Mouse (Mus musculus) liver, embryonic 11.5 days (tissue): ENCODE results near the gene Myo9a. TPM values are rescaled to one million over a fixed set of nuclear protein-coding genes. Genes with fewer than 3 reads are reported as not detected.

Source experiments
- ATAC-seq: fragments of 200-750 bp; cut with Nextera tagmentation; replicated peaks from 2 replicates; pipeline ENCODE4 v1.8.0; 2017; ENCODE audit warnings: moderate number of reproducible peaks, mild to moderate bottlenecking, moderate TSS enrichment, moderate library complexity; ENCODE audit not compliant: low FRiP score
- DNase-seq: peaks from one replicate; pipeline ENCODE4 v3.0.0-alpha.2; 2017; ENCODE audit warnings: low spot score
- H3K27ac ChIP-seq: fragments of 300-500 bp; sonication (generic); 2 replicates; pipeline ENCODE4 v1.5.1; 2014; ENCODE audit warnings: mild to moderate bottlenecking, low read depth, low read length, control low read depth
- H3K27me3 ChIP-seq: fragments of 300-500 bp; sonication (generic); replicated peaks from 2 replicates; pipeline ENCODE4 v1.6.1; 2014; ENCODE audit warnings: low read length, mixed read lengths; ENCODE audit not compliant: control insufficient read depth, insufficient read depth
- H3K36me3 ChIP-seq: fragments of 300-500 bp; sonication (generic); 2 replicates; pipeline ENCODE4 v1.6.1; 2014; ENCODE audit warnings: mild to moderate bottlenecking, low read length, moderate library complexity, mixed read lengths; ENCODE audit not compliant: control insufficient read depth, insufficient read depth
- H3K4me1 ChIP-seq: fragments of 300-500 bp; sonication (generic); replicated peaks from 2 replicates; pipeline ENCODE4 v1.6.1; 2014; ENCODE audit warnings: low read length, mixed read lengths; ENCODE audit not compliant: control insufficient read depth, insufficient read depth
- H3K4me2 ChIP-seq: fragments of 300-500 bp; sonication (generic); 2 replicates; pipeline ENCODE4 v1.6.1; 2014; ENCODE audit warnings: mild to moderate bottlenecking, control low read depth, moderate library complexity
- H3K4me3 ChIP-seq: fragments of 300-500 bp; sonication (generic); 2 replicates; pipeline ENCODE4 v1.5.1; 2014; ENCODE audit warnings: low read depth, low read length, control low read depth
- H3K9ac ChIP-seq: fragments of 300-500 bp; sonication (generic); 2 replicates; pipeline ENCODE4 v1.6.1; 2014; ENCODE audit warnings: low read depth, low read length, control low read depth
- H3K9me3 ChIP-seq: fragments of 300-500 bp; sonication (generic); 2 replicates; pipeline ENCODE4 v1.6.1; 2016; ENCODE audit warnings: low read length, inconsistent platforms, mixed read lengths; ENCODE audit not compliant: control insufficient read depth
- WGBS: fragments of 180-500 bp; shearing (Covaris S2); extraction: QIAGEN DNeasy Blood & Tissue Kit; methylation state at CpG from one replicate; pipeline ENCODE4 v1.1.7; 2014; 5-methylcytosine and 5-hydroxymethylcytosine counted together
- polyA plus RNA-seq: library from polyadenylated mRNA; unstranded; fragments of >200 nt; fragmentation: Nextera tagmentation; extraction: Ambion mirVana; gene quantifications from 2 replicates; pipeline ENCODE4 v1.2.1, GENCODE M21; 2014

Myo9a gene
- polyA plus RNA-seq, 1 experiment from 2014 or later = 8.1 TPM

DNA sequence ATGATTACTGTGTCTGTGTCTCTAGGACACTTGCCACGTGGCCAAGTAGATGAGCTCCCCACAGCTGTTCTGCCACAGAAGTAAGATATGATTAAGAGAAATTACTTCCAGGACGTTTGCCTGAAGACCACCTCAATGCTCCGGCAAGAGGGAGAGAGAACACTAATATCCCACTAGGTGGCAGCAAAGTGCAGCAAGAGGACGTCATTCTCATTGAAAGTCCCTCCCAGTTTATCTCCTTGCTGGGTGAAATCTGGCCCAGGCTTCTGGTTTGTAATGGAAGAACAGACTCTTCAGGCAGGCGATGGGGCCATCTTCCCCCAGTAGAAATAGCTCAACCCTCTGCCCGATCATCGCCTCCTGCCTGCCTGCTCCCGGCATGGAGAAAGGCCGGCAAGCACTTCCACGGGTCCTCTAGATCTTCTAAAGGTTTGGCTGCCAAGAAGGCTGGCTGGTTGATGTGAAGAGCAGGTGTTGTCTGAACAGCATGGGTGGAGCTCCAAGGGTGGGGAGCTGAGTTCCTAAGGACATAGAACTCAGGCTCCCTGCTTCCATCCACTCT, 27.5 kb upstream of the Myo9a start:
- Histone ChIP-seq H3K27ac (no peak overlapping the region), H3K36me3 (no peaks in the 10 kb centered on the region), H3K4me1 (no peaks in the 10 kb centered on the region), H3K9ac (no peak overlapping the region), H3K4me3 (no peak overlapping the region), H3K4me2 (no peak overlapping the region; the same call in 1 of the 2 replicates), H3K27me3 (no peaks in the 10 kb centered on the region), H3K9me3 (no peaks in the 10 kb centered on the region)
- 17% methylated on average over 10 of the region's 10 CpGs for WGBS
- DNase-seq = peak; percentile 58
- peak; percentile 34; the same call in 1 of the 2 replicates for ATAC-seq

DNA sequence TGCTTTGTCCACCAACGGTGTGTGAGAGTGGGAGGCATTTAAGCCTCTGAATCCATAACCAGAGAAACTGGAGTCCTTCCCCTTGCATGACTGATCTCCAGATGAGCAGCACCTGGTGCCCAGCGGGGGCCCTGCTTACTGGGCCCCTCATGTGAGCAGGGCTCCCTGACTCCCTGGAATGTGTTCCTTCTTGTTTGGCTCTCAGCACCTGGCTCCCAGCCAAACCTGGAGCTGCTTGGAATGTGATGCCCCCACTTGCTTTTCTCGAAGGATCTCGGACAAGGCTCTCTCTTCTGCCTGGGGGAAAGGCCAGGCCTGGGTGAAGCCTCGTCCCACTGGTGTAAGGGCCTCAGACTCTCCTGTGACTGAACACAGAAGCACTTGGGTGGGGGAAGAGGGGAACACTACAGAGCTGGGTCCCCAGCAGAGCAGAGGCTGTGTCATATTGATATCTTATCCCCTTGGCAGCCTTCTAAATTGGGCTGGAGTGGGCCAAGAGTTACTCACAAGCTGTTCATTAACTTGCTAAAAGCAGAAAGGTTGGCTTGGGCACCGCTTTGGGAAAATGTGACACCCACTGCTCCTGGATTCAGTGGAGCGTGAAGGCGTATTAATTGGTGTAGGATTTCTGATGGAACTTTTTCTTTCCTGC, 26.8 kb upstream of the Myo9a start:
- H3K27ac ChIP-seq = no peak overlapping the region
- DNase-seq (no peak), ATAC-seq (no peak)
- H3K4me1 ChIP-seq = no peaks in the 10 kb centered on the region
- H3K4me3 ChIP-seq = no peak overlapping the region
- no peaks in the 10 kb centered on the region for H3K36me3 ChIP-seq
- H3K9me3 ChIP-seq = no peaks in the 10 kb centered on the region
- 70% methylated on average over 8 of the region's 8 CpGs for WGBS
- no peaks in the 10 kb centered on the region for H3K27me3 ChIP-seq
- no peak overlapping the region for H3K9ac ChIP-seq
- no peak overlapping the region for H3K4me2 ChIP-seq

DNA sequence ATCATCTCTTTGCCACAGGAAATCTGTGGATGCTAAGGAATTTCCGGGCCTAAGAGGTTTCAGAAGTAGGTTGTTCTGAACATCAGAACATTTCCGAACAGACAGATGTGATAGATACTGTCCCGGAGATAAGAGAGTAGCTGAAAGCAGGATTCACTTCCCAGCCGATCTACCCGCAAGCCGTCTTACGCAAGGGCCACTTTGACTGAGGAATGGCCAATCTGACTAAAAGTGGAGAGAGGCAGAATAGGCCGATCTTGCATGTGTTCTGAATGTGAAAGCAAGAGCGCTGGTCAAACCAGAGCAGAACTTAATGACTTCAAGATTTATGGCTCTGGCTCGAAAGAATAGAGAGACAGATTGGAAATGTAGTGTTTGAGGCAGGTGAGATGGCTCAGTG, 25.2 kb upstream of the Myo9a start:
- no peak for ATAC-seq
- Histone ChIP-seq H3K4me1 (no peaks in the 10 kb centered on the region), H3K9me3 (no peaks in the 10 kb centered on the region), H3K27ac (no peak overlapping the region), H3K9ac (no peak overlapping the region), H3K27me3 (no peaks in the 10 kb centered on the region), H3K4me3 (no peak overlapping the region), H3K36me3 (no peaks in the 10 kb centered on the region), H3K4me2 (no peak overlapping the region)
- WGBS = 56% methylated on average over 10 of the region's 10 CpGs
- DNase-seq = no peak

DNA sequence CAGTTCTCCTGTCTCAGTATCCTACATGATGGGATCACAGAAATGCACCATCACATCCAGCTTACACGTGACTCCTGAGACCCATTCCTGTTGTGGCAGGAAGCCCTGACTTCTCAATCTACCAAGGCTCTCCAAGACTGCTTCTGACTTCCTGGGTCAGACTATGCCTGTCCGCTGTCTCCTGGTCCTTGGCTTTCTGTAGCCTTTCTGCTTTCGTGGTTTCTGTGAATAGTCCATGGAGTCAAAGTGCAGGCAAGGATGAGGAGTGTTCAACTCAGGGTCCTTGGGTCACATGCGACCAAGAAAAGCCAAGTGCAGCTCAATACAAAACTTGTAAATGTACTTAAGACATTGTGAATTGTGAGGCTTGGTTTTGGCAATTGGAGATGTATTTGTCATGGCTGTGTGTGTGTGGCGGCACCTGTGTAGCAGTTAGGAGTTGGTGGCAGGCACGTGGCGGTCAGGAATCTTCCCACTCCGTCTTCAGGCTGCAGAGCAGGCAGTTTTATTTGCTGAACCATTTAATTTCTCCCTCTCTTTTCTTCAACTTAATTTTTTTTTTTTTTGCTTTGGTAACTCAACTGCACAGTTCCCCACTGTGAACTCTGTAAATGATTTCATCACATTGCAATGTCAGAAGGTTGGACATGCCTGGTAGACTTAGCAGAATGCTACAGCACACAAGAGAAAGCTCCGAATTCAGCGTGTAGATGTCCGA, 23.0 kb upstream of the Myo9a start:
- Histone ChIP-seq H3K27ac (no peak overlapping the region), H3K4me1 (no peaks in the 10 kb centered on the region), H3K9me3 (no peaks in the 10 kb centered on the region), H3K36me3 (no peaks in the 10 kb centered on the region), H3K4me2 (no peak overlapping the region), H3K27me3 (no peaks in the 10 kb centered on the region), H3K9ac (no peak overlapping the region), H3K4me3 (no peak overlapping the region)
- no peak for DNase-seq
- WGBS = 83% methylated on average over 11 of the region's 11 CpGs
- no peak for ATAC-seq

DNA sequence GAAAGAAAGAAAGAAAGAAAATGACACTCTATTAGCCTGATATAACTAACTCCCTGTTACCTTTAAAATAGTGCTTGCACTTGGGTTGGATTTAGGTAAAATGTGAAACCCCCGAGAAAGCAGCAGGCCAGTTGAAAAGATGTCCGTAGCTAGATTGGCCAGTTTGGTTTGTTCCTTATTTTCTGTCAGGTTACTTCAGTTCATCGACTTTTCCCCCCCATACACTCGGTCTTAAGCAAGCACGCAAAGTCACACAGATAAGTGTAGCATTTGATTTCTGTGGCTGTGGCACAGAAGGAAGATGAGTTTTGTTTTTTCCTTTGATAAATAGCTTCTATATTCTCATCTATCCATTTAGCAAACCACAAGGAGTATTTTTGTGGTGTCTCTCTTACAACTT, 19.6 kb upstream of the Myo9a start:
- no peak overlapping the region for H3K4me3 ChIP-seq
- H3K27ac ChIP-seq = no peak overlapping the region
- no peaks in the 10 kb centered on the region for H3K9me3 ChIP-seq
- H3K9ac ChIP-seq = no peak overlapping the region
- peaks cover 6% of the 10 kb centered on the region for H3K4me1 ChIP-seq
- no peaks in the 10 kb centered on the region for H3K27me3 ChIP-seq
- no peak for ATAC-seq
- 70% methylated on average over 5 of the region's 5 CpGs for WGBS
- DNase-seq = no peak
- H3K36me3 ChIP-seq = no peaks in the 10 kb centered on the region
- H3K4me2 ChIP-seq = no peak overlapping the region

DNA sequence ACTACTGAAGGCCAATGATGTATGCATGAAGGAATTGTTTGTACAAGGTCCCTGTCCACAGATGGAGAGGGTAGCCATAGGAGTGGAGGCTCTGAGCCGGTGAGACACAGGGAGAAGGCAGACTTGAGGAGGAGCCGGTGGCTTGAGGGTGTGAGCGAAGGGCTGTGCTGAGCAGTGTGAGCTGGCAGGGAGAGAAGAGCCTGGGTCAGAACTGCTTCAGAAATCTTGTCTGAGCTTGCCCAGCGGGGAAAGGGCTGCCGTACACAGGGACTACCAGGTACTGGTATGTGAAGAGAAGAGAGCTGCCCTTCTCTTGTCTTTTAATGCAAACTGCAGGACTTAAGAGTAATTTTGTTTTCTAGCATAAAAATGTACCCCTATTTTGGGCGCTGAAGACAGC, 17.6 kb upstream of the Myo9a start:
- Histone ChIP-seq H3K4me3 (no peak overlapping the region), H3K4me1 (peaks cover 6% of the 10 kb centered on the region), H3K4me2 (no peak overlapping the region), H3K36me3 (no peaks in the 10 kb centered on the region), H3K9ac (no peak overlapping the region), H3K27me3 (no peaks in the 10 kb centered on the region), H3K9me3 (no peaks in the 10 kb centered on the region), H3K27ac (no peak overlapping the region)
- 60% methylated on average over 6 of the region's 6 CpGs for WGBS
- ATAC-seq = no peak
- DNase-seq = no peak

DNA sequence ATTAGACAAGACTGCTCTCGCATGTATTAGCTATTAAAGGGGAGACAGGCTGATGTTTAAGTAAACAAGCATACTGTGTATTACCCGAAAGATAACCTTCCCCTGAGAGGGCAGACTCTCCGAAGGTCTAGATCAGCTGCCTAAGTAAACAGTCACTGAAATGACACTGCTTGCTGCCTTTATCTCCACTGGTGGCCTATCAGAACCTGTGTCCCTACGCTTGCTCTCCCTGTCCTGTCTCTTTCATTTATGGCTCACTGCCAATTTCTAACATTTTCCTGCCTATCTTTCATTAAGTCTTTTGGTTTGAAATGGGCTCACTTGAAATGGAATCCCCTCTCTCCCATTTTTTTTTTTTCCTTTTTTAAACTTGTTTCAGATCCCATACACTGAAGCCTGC, 15.3 kb upstream of the Myo9a start:
- no peak overlapping the region for H3K4me2 ChIP-seq
- DNase-seq = no peak
- H3K27me3 ChIP-seq = no peaks in the 10 kb centered on the region
- no peaks in the 10 kb centered on the region for H3K36me3 ChIP-seq
- ATAC-seq = no peak
- H3K9me3 ChIP-seq = no peaks in the 10 kb centered on the region
- WGBS = 36% methylated on average over 4 of the region's 4 CpGs
- H3K4me3 ChIP-seq = no peak overlapping the region
- no peak overlapping the region for H3K9ac ChIP-seq
- no peak overlapping the region for H3K27ac ChIP-seq
- H3K4me1 ChIP-seq = peaks cover 6% of the 10 kb centered on the region

DNA sequence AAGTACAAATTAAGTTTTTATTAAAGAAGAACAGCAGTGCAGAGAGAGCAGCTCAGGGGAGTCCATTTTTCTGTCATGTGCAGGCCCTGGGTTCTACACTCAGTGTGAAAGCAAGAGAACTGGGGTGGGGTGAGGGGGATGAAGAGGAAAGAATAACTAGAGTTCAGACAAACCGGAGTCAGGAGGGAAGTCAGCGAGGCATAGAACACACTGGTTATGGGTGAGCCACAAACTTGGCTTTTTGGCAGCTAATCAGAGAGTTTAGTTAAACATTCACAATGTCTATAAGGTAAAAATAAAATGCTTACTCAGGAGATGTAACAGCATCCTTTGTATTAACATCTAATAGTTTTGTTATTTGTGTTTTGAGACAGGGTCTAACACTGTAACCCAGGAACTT, 10.1 kb upstream of the Myo9a start:
- Histone ChIP-seq H3K9me3 (no peaks in the 10 kb centered on the region), H3K9ac (no peak overlapping the region), H3K4me1 (peaks cover 2% of the 10 kb centered on the region), H3K4me3 (no peak overlapping the region), H3K27me3 (no peaks in the 10 kb centered on the region), H3K27ac (no peak overlapping the region), H3K4me2 (no peak overlapping the region), H3K36me3 (no peaks in the 10 kb centered on the region)
- WGBS = 88% methylated on average over 2 of the region's 2 CpGs
- DNase-seq (no peak), ATAC-seq (no peak)

DNA sequence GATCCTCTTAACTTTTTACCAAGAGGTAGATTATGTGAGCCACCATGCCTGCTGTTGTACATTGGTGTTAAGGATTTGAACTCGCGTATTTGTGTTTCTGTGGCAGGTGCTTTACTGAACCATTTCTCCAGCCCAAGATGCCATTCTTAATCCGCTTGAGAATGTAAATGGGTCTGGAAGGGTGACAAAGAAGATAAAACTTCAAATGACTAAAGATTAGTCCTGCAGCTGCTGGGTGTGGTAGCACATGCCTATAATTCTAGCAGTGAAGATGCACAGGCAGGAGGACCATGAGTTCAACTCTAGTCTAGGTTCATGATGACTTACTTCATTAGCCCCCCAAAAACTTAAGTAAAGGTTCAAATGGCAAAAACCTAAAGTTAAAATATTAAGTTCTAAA, 6.8 kb upstream of the Myo9a start:
- ATAC-seq = peak; percentile 41; the same call in 1 of the 2 replicates
- no peak overlapping the region for H3K27ac ChIP-seq

More for the DNA sequence above, 6.8 kb upstream of the Myo9a start:
- Histone ChIP-seq H3K4me3 (no peak overlapping the region), H3K9ac (no peak overlapping the region), H3K27me3 (no peaks in the 10 kb centered on the region), H3K4me2 (no peak overlapping the region), H3K4me1 (peaks cover 4% of the 10 kb centered on the region), H3K36me3 (no peaks in the 10 kb centered on the region), H3K9me3 (no peaks in the 10 kb centered on the region)
- no peak for DNase-seq
- WGBS = 94% methylated on average over 3 of the region's 3 CpGs
